Mouse (Mus musculus): ENCODE data around the gene Col4a2. TPM values are rescaled to one million over a fixed set of nuclear protein-coding genes. Genes with fewer than 3 reads are reported as not detected.

Gene Col4a2
- polyA plus RNA-seq, 1 experiment from 2014 or later = 41.6 TPM

- Histone ChIP-seq H3K9me3 (no peaks in the 10 kb centered on the region), H3K9ac (no peak overlapping the region), H3K27ac (no peak overlapping the region), H3K4me2 (no peak overlapping the region), H3K36me3 (no peaks in the 10 kb centered on the region), H3K27me3 (0 out of 2 replicates have a peak, but pooled peaks cover 4% of the 10 kb centered on the region), H3K4me3 (no peak overlapping the region), H3K4me1 (replicated peaks) (peaks cover 24% of the 10 kb centered on the region)
- no peak for ATAC-seq (ENCODE audit: low FRiP score)
- 89% methylated on average over 1 of the region's 1 CpGs for WGBS
Observed at GRCm38 (mm10) chr8:11452152-11452551, 139.5 kb downstream of the Col4a2 start.

GRCm38 (mm10) chr8:11452559-11452958 lies 140.0 kb downstream of the Col4a2 start:
- Histone ChIP-seq H3K4me2 (no peak overlapping the region), H3K9ac (no peak overlapping the region), H3K36me3 (no peaks in the 10 kb centered on the region), H3K4me1 (replicated peaks) (peaks cover 24% of the 10 kb centered on the region), H3K9me3 (no peaks in the 10 kb centered on the region), H3K4me3 (no peak overlapping the region), H3K27ac (no peak overlapping the region; the same call in 1 of the 2 replicates), H3K27me3 (0 out of 2 replicates have a peak, but pooled peaks cover 4% of the 10 kb centered on the region)
- no peak for ATAC-seq (ENCODE audit: low FRiP score)
- WGBS = 55% methylated on average over 3 of the region's 3 CpGs

GRCm38 (mm10) chr8:11452974-11453373 lies 140.4 kb downstream of the Col4a2 start:
- no peak overlapping the region for H3K9ac ChIP-seq
- 0 out of 2 replicates have a peak, but pooled peaks cover 4% of the 10 kb centered on the region for H3K27me3 ChIP-seq
- peaks cover 24% of the 10 kb centered on the region for H3K4me1 ChIP-seq (replicated peaks)
- no peaks in the 10 kb centered on the region for H3K9me3 ChIP-seq
- H3K27ac ChIP-seq = no peak overlapping the region; the same call in 1 of the 2 replicates
- no peaks in the 10 kb centered on the region for H3K36me3 ChIP-seq
- 23% methylated on average over 4 of the region's 4 CpGs for WGBS
- ATAC-seq (ENCODE audit: low FRiP score) = no peak
- H3K4me3 ChIP-seq = no peak overlapping the region
- H3K4me2 ChIP-seq = no peak overlapping the region

GRCm38 (mm10) chr8:11454228-11454627 lies 141.6 kb downstream of the Col4a2 start:
- no peak overlapping the region for H3K9ac ChIP-seq
- ATAC-seq (ENCODE audit: low FRiP score) = no peak
- WGBS = 38% methylated on average over 12 of the region's 12 CpGs
- H3K36me3 ChIP-seq = no peaks in the 10 kb centered on the region
- no peak overlapping the region for H3K27ac ChIP-seq
- H3K9me3 ChIP-seq = no peaks in the 10 kb centered on the region
- H3K27me3 ChIP-seq = 0 out of 2 replicates have a peak, but pooled peaks cover 4% of the 10 kb centered on the region
- no peak overlapping the region for H3K4me2 ChIP-seq
- H3K4me1 ChIP-seq (replicated peaks) = peaks cover 24% of the 10 kb centered on the region
- H3K4me3 ChIP-seq = no peak overlapping the region

- H3K27me3 ChIP-seq = 0 out of 2 replicates have a peak, but pooled peaks cover 4% of the 10 kb centered on the region
- H3K9ac ChIP-seq = no peak overlapping the region
- ATAC-seq (ENCODE audit: low FRiP score) = no peak
- H3K27ac ChIP-seq = no peak overlapping the region
- H3K36me3 ChIP-seq = no peaks in the 10 kb centered on the region
- peaks cover 15% of the 10 kb centered on the region for H3K4me1 ChIP-seq (replicated peaks)
- no peak overlapping the region for H3K4me3 ChIP-seq
- no peak overlapping the region for H3K4me2 ChIP-seq
- 74% methylated on average over 3 of the region's 3 CpGs for WGBS
- H3K9me3 ChIP-seq = no peaks in the 10 kb centered on the region
Observed at GRCm38 (mm10) chr8:11457278-11457677, 144.7 kb downstream of the Col4a2 start.

GRCm38 (mm10) chr8:11457981-11458836 lies 145.6 kb downstream of the Col4a2 start:
- Histone ChIP-seq H3K4me1 (replicated peaks) (peaks cover 9% of the 10 kb centered on the region), H3K4me2 (no peak overlapping the region), H3K4me3 (no peak overlapping the region), H3K27ac (no peak overlapping the region), H3K9ac (no peak overlapping the region), H3K36me3 (no peaks in the 10 kb centered on the region), H3K9me3 (no peaks in the 10 kb centered on the region), H3K27me3 (0 out of 2 replicates have a peak, but pooled peaks cover 4% of the 10 kb centered on the region)
- 48% methylated on average over 12 of the region's 12 CpGs for WGBS
- no peak for ATAC-seq (ENCODE audit: low FRiP score)

- H3K27me3 ChIP-seq = 0 out of 2 replicates have a peak, but pooled peaks cover 4% of the 10 kb centered on the region
- H3K27ac ChIP-seq = no peak overlapping the region
- no peaks in the 10 kb centered on the region for H3K9me3 ChIP-seq
- no peak overlapping the region for H3K4me2 ChIP-seq
- peaks cover 3% of the 10 kb centered on the region for H3K4me1 ChIP-seq (replicated peaks)
- no peak for ATAC-seq (ENCODE audit: low FRiP score)
- 53% methylated on average over 5 of the region's 5 CpGs for WGBS
- no peak overlapping the region for H3K9ac ChIP-seq
- no peak overlapping the region for H3K4me3 ChIP-seq
- H3K36me3 ChIP-seq = no peaks in the 10 kb centered on the region
Observed at GRCm38 (mm10) chr8:11459016-11459415, 146.4 kb downstream of the Col4a2 start.

GRCm38 (mm10) chr8:11460934-11461333 lies 148.3 kb downstream of the Col4a2 start:
- ATAC-seq (ENCODE audit: low FRiP score) = no peak
- no peaks in the 10 kb centered on the region for H3K36me3 ChIP-seq
- no peak overlapping the region for H3K27ac ChIP-seq
- H3K4me1 ChIP-seq (replicated peaks) = no peaks in the 10 kb centered on the region; the same call in 1 of the 2 replicates
- 50% methylated on average over 2 of the region's 2 CpGs for WGBS
- no peaks in the 10 kb centered on the region for H3K27me3 ChIP-seq
- no peak overlapping the region for H3K4me3 ChIP-seq
- H3K4me2 ChIP-seq = no peak overlapping the region
- H3K9me3 ChIP-seq = no peaks in the 10 kb centered on the region
- no peak overlapping the region for H3K9ac ChIP-seq

- WGBS = 91% methylated on average over 2 of the region's 2 CpGs
- H3K9ac ChIP-seq = no peak overlapping the region
- H3K27me3 ChIP-seq = no peaks in the 10 kb centered on the region
- ATAC-seq (ENCODE audit: low FRiP score) = no peak
- H3K4me2 ChIP-seq = no peak overlapping the region
- no peaks in the 10 kb centered on the region for H3K36me3 ChIP-seq
- H3K27ac ChIP-seq = no peak overlapping the region
- no peaks in the 10 kb centered on the region for H3K9me3 ChIP-seq
- no peaks in the 10 kb centered on the region; the same call in 1 of the 2 replicates for H3K4me1 ChIP-seq (replicated peaks)
- H3K4me3 ChIP-seq = no peak overlapping the region
Observed at GRCm38 (mm10) chr8:11461847-11462246, 149.2 kb downstream of the Col4a2 start.

GRCm38 (mm10) chr8:11462641-11463040 lies 150.0 kb downstream of the Col4a2 start:
- H3K27me3 ChIP-seq = no peaks in the 10 kb centered on the region
- no peaks in the 10 kb centered on the region for H3K36me3 ChIP-seq
- H3K4me3 ChIP-seq = no peak overlapping the region
- H3K4me1 ChIP-seq (replicated peaks) = no peaks in the 10 kb centered on the region; the same call in 1 of the 2 replicates
- H3K4me2 ChIP-seq = no peak overlapping the region
- ATAC-seq (ENCODE audit: low FRiP score) = no peak
- no peak overlapping the region for H3K9ac ChIP-seq
- H3K9me3 ChIP-seq = peaks cover 3% of the 10 kb centered on the region; the same call in 1 of the 2 replicates
- 89% methylated on average over 4 of the region's 4 CpGs for WGBS
- H3K27ac ChIP-seq = no peak overlapping the region

GRCm38 (mm10) chr8:11463541-11463888 lies 150.9 kb downstream of the Col4a2 start:
- 94% methylated on average over 2 of the region's 2 CpGs for WGBS
- H3K27ac ChIP-seq = no peak overlapping the region
- H3K4me2 ChIP-seq = no peak overlapping the region
- no peak for ATAC-seq (ENCODE audit: low FRiP score)
- no peak overlapping the region for H3K4me3 ChIP-seq
- H3K9me3 ChIP-seq = peaks cover 3% of the 10 kb centered on the region; the same call in 1 of the 2 replicates
- H3K9ac ChIP-seq = no peak overlapping the region
- no peaks in the 10 kb centered on the region for H3K4me1 ChIP-seq (replicated peaks)
- no peaks in the 10 kb centered on the region for H3K36me3 ChIP-seq
- H3K27me3 ChIP-seq = no peaks in the 10 kb centered on the region

- WGBS = 81% methylated on average over 12 of the region's 12 CpGs
- peaks cover 3% of the 10 kb centered on the region; the same call in 1 of the 2 replicates for H3K9me3 ChIP-seq
Observed at GRCm38 (mm10) chr8:11463889-11464706, 151.5 kb downstream of the Col4a2 start.

More at GRCm38 (mm10) chr8:11463889-11464706, 151.5 kb downstream of the Col4a2 start:
- Histone ChIP-seq H3K27ac (no peak overlapping the region), H3K27me3 (no peaks in the 10 kb centered on the region), H3K9ac (no peak overlapping the region), H3K4me2 (no peak overlapping the region), H3K4me1 (replicated peaks) (no peaks in the 10 kb centered on the region; the same call in 1 of the 2 replicates), H3K4me3 (no peak overlapping the region), H3K36me3 (no peaks in the 10 kb centered on the region)
- no peak for ATAC-seq (ENCODE audit: low FRiP score)

All from hindbrain, embryonic 13.5 days (tissue).